Mouse (Mus musculus) left cerebral cortex, postnatal 10 days (tissue): ENCODE measurements around the gene Poc1b. TPM values are rescaled to one million over a fixed set of nuclear protein-coding genes. Genes with fewer than 3 reads are reported as not detected.
A peak's percentile ranks its signal among the peaks of the same experiment; 100 is the strongest.

Experiments
- DNase-seq, 2 experiments: peaks; one replicate each; pipeline ENCODE4 v3.0.0; 2021 to 2022; ENCODE audit warnings: low spot score in 2 of 2, mixed read lengths in 1 of 2; ENCODE audit errors: extremely low spot score in 1 of 2
- intact Hi-C: fragments of 180-260 bp; cut with DNase I; formaldehyde crosslinking; loops from one replicate; pipeline ENCODE4 v1.15.1; 2025
- total RNA-seq, 2 experiments: library from RNA; stranded (reverse); gene quantifications; 2 replicates each; pipeline ENCODE4 v1.2.3; 2021

The Poc1b gene
- total RNA-seq, 2 experiments from 2014 or later: 6.6 to 8.2 TPM

- DNase-seq: no peak
- intact Hi-C loops: loop anchor here (5.0 kb wide), 2 partner anchors 39 to 509 kb away; no protein-coding TSS in a partner anchor
Observed at GRCm38 (mm10) chr10:99108431-99108982, 1.7 kb downstream of the Poc1b start.

GRCm38 (mm10) chr10:99113533-99113932, 6.7 kb downstream of the Poc1b start:
- intact Hi-C loops: no loop called here
- no peak for DNase-seq

GRCm38 (mm10) chr10:99114295-99114694, 7.5 kb downstream of the Poc1b start:
- DNase-seq: no peak
- intact Hi-C loops: no loop called here

GRCm38 (mm10) chr10:99115471-99116236, 8.8 kb downstream of the Poc1b start:
- no peak for DNase-seq
- intact Hi-C loops: no loop called here

GRCm38 (mm10) chr10:99116237-99116632, 9.4 kb downstream of the Poc1b start:
- intact Hi-C loops: no loop called here
- DNase-seq: no peak

GRCm38 (mm10) chr10:99116650-99117615, 10.1 kb downstream of the Poc1b start:
- intact Hi-C loops: no loop called here

GRCm38 (mm10) chr10:99117876-99118275, 11.0 kb downstream of the Poc1b start:
- intact Hi-C loops: no loop called here
- no peak for DNase-seq

More at GRCm38 (mm10) chr10:99116650-99117615, 10.1 kb downstream of the Poc1b start:
- DNase-seq: no peak

- DNase-seq: no peak
- intact Hi-C loops: no loop called here
Observed at GRCm38 (mm10) chr10:99118697-99119096, 11.9 kb downstream of the Poc1b start.

GRCm38 (mm10) chr10:99119471-99119870, 12.6 kb downstream of the Poc1b start:
- intact Hi-C loops: no loop called here

GRCm38 (mm10) chr10:99126225-99126624, 19.4 kb downstream of the Poc1b start, which contains the start of gene Phxr2:
Phxr2 (minus strand) TSS chr10:99126325.
- DNase-seq: no peak
- intact Hi-C loops: no loop called here

More at GRCm38 (mm10) chr10:99119471-99119870, 12.6 kb downstream of the Poc1b start:
- DNase-seq: no peak

GRCm38 (mm10) chr10:99126954-99127353, 20.1 kb downstream of the Poc1b start:
- DNase-seq: no peak
- intact Hi-C loops: no loop called here

GRCm38 (mm10) chr10:99127691-99128261, 20.9 kb downstream of the Poc1b start:
- intact Hi-C loops: no loop called here
- DNase-seq: no peak

GRCm38 (mm10) chr10:99130611-99131010, 23.8 kb downstream of the Poc1b start:
- intact Hi-C loops: no loop called here
- peak in 1 of 2 experiments; percentile 32 for DNase-seq

GRCm38 (mm10) chr10:99131298-99131697, 24.5 kb downstream of the Poc1b start:
- DNase-seq: no peak
- intact Hi-C loops: no loop called here

- peak in 1 of 2 experiments; percentile 42 for DNase-seq
- intact Hi-C loops: no loop called here
Observed at GRCm38 (mm10) chr10:99132189-99132588, 25.4 kb downstream of the Poc1b start.

GRCm38 (mm10) chr10:99132595-99133272, 25.9 kb downstream of the Poc1b start:
- DNase-seq: no peak
- intact Hi-C loops: no loop called here

- intact Hi-C loops: no loop called here
- DNase-seq: no peak
Observed at GRCm38 (mm10) chr10:99133321-99133875, 26.6 kb downstream of the Poc1b start.

GRCm38 (mm10) chr10:99136337-99136736, 29.5 kb downstream of the Poc1b start:
- intact Hi-C loops: no loop called here
- no peak for DNase-seq
